Mouse (Mus musculus): ENCODE data around the gene Rapgef1.

The Rapgef1 gene

DNA sequence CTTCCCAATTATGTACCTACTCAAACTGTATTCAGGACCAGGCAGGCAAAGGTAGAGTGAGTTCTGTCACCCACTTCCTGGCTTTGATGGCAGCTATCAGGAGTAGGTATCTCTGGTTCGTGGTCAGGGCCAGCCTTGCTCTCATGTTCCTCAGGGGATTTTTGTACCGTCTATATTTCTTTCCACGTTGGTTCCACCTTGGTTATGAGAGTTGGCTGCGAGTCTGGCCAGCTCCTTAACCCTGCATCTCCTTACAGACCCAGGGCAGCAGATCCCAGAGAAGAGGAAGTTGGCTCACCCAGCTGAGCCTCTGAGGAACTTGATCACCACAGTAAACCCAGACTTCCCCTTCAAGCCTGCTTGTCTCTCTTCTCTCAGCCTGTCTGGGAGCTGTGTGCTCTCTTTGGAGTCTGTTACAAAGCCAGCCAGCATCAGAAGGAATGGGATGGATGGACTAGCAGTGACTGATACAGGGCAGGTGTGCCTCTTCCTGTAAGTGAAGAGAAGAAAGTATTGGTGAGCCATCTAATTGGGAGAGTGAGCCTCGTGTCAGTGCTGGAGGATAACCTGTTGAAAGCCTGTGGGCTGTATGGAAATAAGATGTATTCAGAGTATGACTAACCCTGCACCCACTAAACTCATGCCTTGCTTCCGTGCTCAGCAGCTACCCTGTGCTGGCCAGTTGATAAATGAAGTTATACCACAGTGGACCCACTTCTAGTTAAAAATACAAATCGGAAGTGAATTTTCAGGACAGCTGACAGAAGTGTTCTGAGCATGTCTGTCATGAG is 53.4 kb downstream of the Rapgef1 start:
- no peak for DNase-seq (ENCODE audit: low spot score)

DNA sequence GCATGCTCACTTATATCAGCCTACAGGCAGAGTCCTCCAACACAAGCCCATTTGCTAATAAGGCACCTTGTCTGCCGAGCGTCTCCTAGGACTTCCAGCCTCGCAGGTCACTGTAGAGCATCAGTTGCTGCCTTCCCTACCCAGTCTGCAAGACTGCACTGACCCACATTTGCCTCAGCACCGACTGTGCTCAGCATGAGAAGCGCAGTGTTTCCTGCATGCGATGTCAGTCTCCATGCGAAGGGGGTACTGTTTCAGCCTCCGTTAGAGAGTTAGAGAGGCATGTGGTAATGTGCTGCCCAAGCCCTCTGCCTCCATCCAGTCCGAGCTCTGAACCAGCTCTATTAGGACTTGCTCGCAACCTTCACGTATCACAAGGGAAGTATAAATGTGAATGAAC is 54.6 kb downstream of the Rapgef1 start:
- no peak for DNase-seq (ENCODE audit: low spot score)

DNA sequence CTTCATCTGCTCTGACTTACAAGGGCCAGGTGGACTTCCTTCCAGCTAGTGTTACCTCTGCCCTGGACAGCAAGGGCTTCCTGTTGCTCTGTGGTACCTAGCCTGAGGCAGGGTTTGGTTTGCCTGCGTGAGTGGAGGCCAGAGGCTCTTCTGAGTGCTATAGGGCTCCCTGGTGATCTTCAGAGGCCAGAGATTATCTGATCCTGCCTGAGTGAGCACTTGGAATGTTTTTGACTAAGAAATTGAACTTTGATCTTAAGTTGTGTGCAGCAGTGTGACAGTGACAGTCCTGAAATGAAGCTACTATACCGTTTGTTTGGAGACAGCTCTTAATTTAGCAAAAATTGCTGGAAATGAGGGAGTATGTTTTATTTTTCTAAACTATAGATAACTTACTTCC is 55.0 kb downstream of the Rapgef1 start:
- DNase-seq (ENCODE audit: low spot score): no peak

DNA sequence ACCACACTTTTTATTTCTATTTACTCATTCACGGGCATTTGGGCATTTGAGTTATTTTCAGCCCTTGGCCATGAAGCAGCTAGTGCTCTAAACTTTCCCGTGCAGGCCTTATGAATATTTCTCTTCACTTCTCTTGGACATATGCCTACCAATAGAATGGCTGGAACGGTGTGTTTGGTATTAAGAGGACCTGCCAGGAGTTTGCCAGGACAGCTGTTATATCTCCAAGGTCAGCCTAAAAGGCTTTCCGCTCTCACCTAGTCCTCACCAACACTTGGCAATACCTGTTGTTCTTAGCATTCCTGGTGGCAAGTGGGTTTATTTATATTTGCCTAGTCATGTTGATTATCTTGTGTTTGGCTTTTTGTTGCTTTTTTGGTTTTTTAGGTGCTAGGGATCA is 56.3 kb downstream of the Rapgef1 start:
- no peak for DNase-seq (ENCODE audit: low spot score)

DNA sequence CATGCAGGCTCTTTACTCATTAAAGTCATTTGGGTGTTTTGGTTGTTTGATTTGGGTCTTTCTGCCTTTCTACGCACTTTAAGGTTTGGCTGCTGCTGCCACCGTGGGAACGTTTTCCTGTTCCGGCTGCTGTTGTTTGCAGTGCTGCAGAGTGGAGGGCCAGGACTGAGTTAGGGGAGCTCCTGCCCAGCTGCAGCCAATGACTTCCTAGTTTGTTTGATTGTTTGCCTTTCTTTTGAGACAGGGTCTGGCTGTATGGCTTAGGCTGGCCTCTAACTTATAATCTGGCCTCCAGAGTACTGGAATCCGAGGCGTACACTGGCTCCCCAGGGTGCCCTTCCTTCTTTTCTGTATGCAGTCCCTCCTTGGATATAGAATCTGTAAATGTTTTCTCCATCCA is 57.0 kb downstream of the Rapgef1 start:
- DNase-seq (ENCODE audit: low spot score): no peak

DNA sequence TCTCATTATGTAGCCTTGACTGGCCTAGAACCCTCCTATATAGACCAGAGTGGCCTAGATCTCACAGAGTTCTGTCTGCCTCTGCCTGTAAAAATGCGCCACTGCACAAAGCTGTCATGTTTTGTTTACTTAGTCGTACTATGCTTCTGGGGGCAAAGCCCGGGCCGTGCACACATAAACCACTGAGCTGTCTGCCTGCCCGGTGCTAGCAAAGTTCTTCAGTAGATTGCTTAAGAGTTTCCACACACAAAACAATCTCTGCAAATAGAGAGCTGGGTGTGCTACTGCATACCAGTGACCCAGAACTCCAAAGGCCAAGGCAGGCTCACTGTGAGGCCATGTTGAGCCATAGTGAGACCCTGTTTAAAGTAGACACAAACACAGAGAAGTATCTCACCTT is 58.3 kb downstream of the Rapgef1 start:
- DNase-seq (ENCODE audit: low spot score): no peak

DNA sequence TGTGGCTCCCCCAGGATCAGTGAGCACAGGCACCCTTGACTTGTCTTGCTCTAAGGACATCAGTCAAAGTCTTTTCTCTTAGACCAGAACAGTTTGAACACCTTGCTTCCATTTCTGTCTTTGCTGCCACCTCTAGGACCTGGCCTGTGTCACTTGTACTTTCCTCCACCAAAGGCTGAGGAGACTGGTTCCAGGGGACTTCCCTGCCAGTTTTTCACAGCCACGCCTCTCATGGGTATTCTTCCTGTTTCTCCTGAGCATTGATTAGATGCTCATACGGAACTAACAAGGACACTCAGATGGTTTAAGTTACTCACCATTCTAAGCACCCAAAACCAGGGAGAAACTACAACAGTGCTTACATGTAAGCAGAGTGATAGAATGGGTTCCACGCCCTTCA is 59.0 kb downstream of the Rapgef1 start:
- no peak for DNase-seq (ENCODE audit: low spot score)

DNA sequence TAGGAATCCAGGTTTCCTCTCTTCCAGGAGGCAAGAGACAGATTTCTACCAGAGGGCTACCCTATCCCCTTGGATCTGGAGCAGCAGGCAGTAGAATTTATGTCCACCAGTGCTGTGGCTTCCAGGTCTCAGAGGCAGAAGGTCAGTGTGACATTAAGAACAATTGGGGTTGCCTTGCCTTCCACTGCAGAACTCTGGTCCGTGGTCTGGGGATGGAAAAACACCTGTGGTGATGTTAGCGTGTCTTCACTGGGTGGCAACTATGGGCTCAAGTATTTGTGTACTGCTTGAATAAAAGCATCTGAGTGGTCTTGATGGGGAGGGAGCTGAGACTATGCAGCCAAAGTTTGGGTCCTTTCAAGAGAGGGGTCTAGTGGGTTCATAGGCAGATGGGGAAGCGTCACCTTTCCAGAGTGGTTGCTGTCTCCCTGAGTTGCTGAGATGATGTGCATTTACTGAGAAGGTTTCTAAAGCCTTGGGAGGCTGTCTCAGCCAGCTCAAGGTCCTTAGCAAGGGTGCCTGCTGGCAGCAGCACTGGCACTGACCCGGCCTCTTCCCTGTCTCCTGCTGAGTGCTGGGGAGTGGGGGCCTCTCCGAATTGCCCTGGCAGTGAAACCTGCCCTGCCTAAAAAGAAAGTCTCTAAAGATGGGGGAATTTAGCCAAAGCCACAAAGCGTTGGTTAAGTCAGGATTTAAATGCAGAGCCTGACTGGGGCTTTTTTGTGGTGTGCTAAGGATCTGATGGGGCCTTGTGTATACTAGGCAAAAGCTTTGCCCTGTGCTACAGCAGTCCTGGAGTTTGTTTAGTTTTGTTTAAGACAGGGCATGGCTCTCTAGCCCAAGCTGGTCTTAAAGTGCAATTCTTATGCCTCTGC is 60.4 kb downstream of the Rapgef1 start:
- DNase-seq (ENCODE audit: low spot score): no peak

DNA sequence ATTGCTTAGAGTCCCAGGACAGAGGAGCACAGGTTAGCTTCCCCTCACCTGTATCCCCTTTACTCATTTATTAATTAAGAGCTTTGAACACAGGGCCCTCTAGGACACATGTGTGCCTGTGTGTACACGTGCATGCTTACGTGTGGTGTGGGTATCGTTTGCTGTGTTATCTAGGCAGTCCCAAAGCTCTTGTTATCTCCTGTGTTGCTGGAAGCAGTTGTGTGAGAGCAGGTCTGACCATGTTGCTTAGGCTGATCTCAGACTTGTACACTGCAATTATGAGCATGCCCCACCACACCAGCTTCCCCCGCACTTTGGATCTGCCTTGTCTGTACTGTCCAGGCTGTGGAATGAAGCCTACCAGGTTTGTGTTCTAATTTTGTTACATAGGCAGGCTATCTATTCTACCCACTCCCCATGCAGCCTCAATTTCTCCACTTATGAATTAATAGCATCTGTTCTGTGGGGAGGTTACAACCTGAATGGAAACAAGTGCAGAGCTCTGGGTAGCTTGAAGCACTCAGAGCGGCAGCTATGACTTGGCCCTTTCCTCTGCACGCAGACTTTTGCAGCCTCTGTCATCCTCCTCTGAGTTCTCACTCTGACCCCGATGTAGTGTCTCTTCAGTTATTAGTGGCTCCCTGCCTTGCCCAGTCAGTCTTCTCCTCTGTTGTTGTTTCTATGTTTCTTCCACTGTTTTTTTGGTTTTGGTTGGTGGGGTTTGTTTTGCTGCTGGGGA is 63.9 kb downstream of the Rapgef1 start:
- no peak for DNase-seq (ENCODE audit: low spot score)

DNA sequence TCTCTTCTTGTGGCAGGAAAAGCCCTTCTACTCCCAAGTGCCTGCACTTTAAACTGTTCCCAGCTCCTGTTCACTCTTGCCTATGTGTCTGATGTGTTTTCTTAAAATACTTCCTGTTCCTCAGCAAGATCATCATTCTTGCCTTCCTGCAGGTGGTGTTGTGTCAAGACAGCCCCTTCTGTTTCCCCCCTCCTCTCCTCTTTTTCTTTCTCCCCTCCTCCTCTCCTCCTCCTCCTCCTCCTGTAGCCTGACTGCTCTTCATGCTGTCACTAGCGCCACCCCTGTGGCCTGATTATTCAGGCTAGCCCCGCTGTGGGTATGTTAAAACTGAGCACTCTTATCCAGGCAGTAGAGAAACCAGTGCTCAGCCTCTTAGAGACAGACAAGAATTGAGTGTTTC is 65.0 kb downstream of the Rapgef1 start:
- DNase-seq (ENCODE audit: low spot score): no peak

DNA sequence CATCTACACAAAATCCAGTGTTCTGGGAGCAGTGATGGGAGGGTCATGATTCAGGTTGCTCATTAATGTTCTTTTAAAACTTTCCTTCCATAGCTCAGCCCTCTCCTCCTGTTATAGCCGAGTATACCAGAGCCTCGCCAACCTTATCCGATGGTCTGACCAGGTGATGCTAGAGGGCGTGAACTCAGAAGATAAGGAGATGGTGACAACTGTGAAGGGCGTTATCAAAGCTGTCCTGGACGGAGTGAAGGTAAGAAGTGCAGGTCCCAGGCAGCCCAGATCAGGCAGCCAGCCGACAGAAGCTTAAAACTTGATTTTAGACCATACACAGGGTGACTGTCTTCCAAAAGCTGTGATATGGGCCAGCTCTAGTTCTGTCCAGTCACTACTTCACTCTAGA is 69.5 kb downstream of the Rapgef1 start:
- DNase-seq (ENCODE audit: low spot score): no peak

DNA sequence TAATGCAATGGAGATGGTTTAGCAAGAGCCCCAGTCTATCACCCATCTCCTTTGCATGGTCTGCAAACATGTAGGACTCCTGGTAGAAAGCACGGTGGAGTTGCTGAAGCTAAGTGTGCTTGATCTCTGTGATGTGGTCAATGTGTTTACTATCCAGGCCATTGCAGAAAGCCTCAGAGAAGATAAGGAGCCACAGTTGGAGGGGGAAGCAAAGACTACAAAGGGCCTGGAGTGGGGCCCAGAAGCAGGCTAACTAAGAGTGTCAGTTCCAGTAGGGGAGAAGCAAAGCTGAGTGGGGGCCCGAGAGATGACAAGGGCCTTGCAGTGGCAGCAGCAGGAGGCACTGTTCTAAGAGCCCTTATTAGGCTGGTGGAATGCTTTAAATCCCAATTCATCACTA is 70.0 kb downstream of the Rapgef1 start:
- DNase-seq (ENCODE audit: low spot score): no peak

DNA sequence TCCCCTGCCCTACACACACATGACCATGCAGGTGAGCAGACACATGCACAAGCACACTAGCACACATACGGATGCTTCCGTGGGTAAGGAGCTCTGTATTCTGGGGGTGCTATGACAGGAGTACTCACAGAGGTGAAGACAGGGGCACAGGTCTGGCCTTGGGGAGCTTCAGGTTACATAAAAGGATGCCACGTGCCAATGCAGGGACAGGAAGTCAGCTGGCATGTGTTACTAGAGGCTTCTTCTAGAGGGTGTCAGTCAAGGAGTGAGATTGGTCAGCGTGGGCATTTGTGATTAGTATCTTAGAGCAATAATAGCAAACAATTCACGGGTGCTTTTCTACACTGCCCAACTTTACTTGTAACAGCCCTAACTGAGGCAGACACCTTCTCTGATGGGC is 71.5 kb downstream of the Rapgef1 start:
- no peak for DNase-seq (ENCODE audit: low spot score)

DNA sequence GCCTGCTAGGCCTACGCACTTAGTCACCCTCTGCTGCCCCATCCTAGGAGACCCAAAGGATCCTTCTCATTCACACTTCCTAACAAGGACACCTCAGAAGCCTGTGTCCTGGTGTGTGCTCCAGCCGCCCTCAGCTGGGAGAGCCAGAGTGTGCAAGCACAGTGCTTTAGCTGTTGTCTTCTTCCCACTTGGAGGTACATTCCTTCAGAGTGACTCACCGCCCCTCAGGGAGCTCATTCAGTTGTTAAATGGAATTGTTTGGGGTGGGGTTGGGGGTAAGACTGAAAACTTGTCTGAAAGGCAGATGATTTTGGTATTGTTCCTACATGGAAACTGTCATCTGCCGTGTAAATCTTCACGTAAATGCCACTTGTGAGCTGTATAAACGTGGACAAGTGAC is 72.0 kb downstream of the Rapgef1 start:
- no peak for DNase-seq (ENCODE audit: low spot score)

DNA sequence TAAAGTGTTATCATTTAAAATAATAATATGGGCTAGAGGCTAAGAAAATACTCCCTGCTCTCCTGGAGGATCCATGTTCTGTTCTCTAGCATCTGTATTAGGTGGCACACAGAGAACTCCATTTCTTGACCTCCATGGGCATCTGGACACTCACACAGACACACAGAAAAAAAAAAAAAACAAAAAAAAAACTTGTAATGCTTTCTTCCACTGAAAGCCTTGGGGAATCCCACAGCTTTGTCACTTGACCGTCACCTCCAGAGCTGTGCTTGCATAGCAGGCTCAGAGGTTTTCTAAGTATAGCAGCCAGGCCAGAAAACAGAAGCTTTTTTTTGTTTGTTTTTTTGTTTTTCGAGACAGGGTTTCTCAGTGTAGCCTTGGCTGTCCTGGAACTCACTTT is 72.7 kb downstream of the Rapgef1 start:
- no peak for DNase-seq (ENCODE audit: low spot score)

DNA sequence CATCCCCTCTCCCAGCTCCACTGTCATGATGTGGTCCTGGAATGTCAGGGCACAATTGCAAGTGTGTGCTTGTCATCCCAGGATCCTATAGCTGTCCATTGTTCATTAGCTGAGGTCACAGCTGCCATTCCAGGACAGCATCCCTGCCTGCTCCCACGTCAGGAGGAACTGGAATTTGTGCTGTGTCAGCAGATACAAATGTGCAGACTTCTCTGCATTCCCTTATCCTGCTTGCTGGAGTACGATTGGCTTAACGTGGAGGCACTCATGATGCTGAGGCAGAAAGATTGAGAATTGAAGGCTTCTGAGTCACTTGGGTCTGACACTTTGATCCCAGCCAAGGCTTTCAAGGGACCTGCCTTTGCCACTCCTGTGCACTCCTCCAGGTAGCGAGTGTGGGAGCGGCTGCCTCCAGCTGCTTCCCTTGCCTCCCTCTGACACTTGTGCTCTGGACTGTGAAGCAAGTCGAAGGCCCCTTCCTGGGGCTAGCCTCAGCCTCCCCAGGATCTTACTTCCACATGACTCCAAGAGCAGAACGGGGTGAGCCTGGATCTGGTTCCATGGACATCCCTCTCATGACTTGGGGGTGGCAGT is 76.8 kb downstream of the Rapgef1 start:
- no peak for DNase-seq (ENCODE audit: low spot score)

DNA sequence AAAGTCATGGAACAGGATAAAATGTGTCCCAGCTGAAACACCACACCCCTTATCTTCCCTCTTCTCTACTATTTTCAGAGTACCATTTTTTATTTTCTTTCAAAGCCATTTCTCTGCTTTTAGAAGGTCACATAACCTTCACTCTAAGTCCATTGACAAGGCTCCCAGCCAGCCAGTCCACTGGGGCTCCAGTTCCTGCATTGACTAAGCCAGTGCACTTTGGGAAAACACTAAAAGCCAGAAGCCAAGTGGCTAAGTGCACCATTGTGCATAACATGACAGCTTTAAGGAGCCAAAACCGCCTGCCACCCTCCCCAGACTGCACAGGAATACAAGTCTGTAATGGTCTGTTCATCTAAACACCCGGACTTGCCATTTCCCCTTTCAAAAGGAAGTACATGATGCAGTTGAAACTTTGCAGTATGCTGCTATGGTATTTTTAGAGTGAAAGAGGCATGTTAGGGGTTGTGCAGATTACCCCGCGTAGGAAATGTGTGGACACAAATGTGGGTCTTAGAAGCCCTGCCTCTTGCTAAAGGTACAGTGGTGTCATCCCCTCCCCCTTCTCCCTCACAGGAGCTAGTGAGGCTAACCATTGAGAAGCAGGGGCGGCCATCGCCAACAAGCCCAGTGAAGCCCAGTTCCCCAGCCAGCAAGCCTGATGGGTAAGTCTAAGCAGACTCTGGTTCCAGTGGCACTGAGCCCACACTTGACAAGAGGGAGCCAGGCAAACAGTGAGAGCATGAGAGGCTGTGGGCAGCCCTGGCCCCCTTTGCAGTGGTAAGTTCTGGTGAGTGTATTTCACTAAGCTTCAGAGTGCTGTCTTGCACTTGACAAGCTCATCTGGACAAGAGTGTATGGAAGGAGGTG is 79.1 kb downstream of the Rapgef1 start:
- no peak for DNase-seq (ENCODE audit: low spot score)

DNA sequence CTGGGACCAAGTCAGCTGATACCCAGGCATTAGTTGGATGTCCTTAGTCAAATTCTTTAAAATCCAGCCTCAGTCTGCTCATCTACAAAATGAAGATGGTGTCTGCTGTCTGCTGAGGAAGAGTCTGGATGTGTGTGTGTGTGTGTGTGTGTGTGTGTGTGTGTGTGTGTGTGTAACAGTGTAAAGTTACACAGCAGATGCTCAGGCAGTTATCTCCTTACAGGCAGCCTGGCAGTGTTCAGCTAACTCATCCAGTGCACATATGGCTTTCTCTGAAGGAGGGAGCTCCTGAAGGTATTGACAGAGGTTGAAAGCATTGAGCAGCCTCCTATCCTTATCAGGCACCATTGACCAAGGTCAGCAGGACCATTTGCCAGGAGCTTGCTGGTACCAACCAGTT is 81.4 kb downstream of the Rapgef1 start:
- no peak for DNase-seq (ENCODE audit: low spot score)

DNA sequence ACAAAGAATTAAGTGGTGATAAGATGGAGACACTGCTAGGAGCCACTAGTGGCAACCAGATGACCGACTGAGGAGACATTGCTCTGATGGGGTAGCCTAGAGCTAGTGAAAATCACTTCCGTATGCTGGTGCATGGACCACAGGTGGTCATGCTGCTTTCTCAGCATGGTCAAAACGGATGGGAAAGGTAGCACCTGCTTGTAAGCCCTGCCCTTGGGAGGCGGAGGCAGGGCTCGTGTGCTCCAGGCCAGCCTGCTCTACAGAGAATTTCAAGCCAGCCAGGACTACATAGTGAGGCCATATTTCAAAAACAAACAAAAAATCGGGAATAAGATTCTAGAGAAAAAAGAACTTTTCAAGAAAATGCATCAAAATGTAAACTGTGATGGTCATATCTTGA is 81.9 kb downstream of the Rapgef1 start:
- no peak for DNase-seq (ENCODE audit: low spot score)

DNA sequence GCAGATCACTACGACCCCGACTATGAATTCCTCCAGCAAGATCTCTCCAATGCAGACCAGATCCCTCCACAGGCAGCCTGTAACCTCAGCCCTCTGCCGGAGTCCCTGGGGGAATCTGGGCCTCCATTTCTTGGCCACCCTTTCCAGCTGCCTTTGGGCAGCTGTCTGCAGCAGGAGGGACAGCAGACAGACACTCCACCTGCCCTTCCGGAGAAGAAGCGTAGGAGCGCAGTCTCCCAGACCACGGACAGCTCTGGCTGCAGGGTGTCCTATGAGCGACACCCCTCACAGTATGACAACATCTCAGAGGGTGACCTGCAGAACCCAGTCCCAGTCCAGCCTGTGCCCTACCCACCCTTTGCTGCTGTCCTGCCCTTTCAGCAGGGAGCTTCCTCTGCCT is 82.7 kb downstream of the Rapgef1 start:
- no peak for DNase-seq (ENCODE audit: low spot score)

Measured in layer of hippocampus, adult 9-10 months (tissue).